Mouse (Mus musculus): ENCODE measurements around the gene Olfr1331.
"Not testable (repeated sequence)": the region's sequence is repeated elsewhere in the genome, so short reads cannot be mapped to it uniquely, and the experiment has no call there.

Gene Olfr1331

DNA sequence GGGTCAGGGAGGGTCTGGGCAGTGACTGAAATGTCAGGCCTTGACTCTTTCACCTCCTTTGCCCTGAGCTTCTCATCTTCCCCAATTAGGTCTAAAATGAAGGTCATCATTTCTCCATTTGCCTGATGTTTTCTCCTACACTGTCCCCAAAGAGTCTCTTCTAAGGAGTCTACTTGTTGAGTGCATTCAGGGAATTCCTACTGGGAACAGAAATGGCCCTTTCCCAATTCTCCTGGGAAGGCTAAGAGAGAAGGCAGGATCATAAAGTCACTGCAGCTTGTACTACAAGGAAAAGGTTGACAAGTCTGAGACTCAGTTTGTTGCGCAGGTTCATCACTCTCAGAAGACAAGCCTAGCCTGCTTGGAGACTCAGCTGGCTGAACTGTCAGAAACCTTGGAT, at the start of gene Olfr1331:
Gene Olfr1331 (plus strand): TSS at position 301 of the 400 bp plus-strand sequence.
- in situ Hi-C loops (cut with MboI): no loop called here

DNA sequence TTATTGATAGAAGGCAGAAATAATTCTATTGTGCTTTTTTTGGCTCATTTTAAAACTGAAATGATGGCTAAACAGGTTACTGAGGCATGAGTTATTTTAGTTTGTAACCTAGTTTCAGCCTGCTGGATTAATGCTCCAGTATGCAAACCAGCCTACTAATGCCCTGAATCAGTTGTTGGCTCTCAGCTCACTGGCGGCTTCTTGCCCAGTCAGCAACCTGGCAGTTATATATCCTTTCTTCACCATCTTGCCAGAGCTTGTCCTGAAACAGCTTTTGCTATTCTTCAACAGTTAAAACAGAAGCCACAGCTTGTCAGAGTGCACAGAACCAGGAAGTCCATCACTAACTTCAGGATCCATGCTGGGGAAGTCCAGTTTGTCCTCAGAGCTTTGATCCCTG, 45.5 kb upstream of the Olfr1331 start:
- in situ Hi-C loops (cut with MboI): no loop called here

DNA sequence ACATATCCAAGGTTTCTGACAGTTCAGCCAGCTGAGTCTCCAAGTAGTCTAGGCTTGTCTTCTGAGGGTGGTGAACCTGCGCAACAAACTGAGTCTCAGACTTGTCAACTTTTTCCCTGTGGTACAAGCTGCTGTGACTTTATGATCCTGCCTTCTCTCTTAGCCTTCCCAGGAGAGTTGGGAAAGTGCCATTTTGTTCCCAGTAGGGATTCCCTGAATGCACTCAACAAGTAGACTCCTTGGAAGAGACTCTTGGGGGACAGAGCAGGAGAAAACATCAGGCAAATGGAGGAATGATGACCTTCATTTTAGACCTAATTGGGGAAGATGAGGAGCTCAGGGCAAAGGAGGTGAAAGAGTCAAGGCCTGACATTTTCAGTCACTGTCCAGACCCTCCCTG, 28.3 kb upstream of the Olfr1331 start, which contains the start of gene Olfr1333:
Gene Olfr1333 (minus strand): TSS at position 101 of the 400 bp plus-strand sequence.
- in situ Hi-C loops (cut with MboI): no loop called here

DNA sequence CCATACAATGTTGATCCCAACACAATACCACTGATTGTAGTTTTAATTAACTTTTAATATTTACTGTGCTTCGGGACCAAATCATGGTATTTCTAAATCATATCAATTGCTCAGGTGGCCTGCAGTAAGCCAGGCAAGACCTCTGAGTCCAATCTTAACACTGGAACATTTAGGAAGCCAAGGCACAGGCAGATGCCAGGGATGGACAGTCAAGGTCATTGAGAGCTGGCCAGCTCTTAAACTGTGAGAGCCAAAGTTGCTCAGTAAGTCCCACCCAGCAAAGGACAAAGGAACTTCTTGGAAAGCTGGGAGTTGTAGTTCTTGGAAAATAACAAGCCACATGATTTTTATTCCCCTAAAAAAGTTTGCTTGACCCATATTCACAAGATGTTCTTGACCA, 2.7 kb upstream of the Olfr1331 start:
- in situ Hi-C loops (cut with MboI): no loop called here

DNA sequence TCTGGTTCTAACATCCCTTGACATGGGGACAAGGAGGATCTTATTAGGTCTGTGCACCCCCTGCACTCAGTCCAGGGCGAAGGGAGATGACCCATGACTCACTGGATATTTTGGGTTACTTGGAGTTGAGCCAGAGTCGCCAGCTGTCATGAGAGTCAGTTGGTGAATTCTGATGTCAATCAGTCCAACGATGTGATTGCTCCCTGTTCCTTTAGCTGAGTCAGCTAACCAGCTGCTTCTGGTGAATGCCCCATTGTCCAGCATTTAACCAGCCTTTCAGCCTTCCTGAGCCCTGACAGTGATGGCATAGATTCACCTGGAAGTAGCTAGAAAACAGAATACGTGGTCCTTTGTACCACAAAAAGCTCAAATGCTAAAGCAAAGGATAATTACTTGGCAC, 1.7 kb upstream of the Olfr1331 start:
- in situ Hi-C loops (cut with MboI): no loop called here

DNA sequence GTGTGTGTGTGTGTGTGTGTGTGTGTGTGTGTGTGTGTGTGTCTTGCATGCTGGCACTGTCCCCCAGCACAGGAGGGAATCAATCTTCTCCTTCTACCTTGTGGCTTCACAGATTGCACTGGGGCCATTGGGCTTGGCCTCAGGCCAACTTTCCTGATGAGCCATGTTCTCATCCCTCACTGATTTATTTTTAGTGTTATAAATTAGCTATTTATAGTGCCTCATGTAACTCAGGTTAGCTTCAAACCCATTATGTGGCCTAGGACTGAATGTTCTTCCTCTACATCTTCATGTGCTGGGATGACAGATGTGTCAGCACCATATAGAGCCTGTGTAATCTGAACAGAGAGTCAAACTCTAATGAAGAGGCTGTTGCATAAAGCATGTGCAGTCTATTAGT, 3.1 kb downstream of the Olfr1331 start:
- in situ Hi-C loops (cut with MboI): no loop called here

DNA sequence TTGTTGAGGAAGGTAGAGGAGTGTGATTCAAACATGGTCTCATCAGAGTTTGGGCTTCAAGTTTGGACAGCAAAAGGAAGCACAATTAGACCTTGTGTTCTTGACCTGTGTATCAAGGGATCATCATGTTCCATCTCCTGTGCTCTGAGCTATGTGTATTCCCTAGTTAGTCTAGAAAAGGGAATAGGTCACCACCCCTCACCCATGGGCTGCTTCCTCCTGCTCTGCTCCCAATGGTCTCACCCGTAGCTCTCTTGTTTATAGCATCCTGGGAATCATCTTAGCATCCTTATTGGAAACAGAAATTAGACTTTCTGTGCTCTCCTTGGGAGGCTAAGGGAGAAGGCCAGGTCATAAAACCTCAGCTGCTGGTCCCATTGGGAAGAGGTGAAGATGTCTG, 23.8 kb downstream of the Olfr1331 start, which contains the start of gene Olfr1330:
Gene Olfr1330 (plus strand): TSS at position 301 of the 400 bp plus-strand sequence.
- in situ Hi-C loops (cut with MboI): no loop called here

DNA sequence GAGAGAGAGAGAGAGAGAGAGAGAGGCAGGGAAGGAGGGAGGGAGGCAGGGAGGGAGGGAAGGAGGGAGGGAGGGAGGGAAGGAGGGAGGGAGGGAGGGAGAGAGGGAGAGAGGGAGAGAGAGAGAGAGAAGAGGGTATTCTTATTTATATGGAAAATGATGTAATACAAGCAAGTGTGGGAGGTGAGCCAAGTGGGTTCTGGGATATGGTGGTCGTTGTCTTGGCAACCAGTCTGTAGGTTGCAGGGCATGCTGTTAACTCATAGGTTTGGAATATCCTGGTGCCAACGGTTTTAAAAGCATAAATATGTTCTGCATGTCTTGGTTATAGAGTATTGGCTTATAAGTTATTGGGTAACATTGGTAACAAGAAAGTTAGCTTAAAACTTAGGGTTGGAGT, 37.5 kb downstream of the Olfr1331 start:
- in situ Hi-C loops (cut with MboI): no loop called here

DNA sequence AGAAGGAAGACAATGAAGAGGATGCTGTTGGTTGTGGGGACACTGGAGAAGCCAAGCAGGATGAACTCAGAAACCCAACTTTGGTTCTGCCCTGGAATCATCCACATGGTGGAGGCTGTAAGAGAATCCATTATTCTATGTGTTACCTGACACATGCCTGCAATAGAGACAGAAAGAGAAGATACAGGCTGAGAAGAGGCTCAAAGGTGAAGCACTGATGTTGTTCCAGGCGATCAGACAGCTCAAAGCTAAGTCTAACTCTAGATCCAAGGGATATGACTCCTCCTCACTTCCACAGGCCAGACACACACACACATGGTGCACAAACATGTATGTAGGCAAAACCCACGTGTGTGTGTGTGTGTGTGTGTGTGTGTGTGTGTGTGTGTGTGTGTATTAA, 52.9 kb downstream of the Olfr1331 start, which contains the start of gene Olfr1329:
Gene Olfr1329 (minus strand): TSS at position 101 of the 400 bp plus-strand sequence.
- in situ Hi-C loops (cut with MboI): not testable (repeated sequence)
